Mouse (Mus musculus) inflammation-experienced regulatory T-cells, adult 6 months (primary cell): ENCODE results near the gene Tdgf1. TPM values are rescaled to one million over a fixed set of nuclear protein-coding genes. Genes with fewer than 3 reads are reported as not detected.

Experiments used
- ATAC-seq: one replicate; pipeline ENCODE4 v1.8.0; 2017
- polyA plus RNA-seq, 3 experiments: library from polyadenylated mRNA; unstranded; fragments of 100-300 nt; shearing (Covaris generic); gene quantifications; one replicate each; pipeline ENCODE4 v1.2.1; 2017

Gene Tdgf1
- polyA plus RNA-seq, 3 experiments from 2014 or later, result 0.73 to 2.6 (median 2.5) TPM

DNA sequence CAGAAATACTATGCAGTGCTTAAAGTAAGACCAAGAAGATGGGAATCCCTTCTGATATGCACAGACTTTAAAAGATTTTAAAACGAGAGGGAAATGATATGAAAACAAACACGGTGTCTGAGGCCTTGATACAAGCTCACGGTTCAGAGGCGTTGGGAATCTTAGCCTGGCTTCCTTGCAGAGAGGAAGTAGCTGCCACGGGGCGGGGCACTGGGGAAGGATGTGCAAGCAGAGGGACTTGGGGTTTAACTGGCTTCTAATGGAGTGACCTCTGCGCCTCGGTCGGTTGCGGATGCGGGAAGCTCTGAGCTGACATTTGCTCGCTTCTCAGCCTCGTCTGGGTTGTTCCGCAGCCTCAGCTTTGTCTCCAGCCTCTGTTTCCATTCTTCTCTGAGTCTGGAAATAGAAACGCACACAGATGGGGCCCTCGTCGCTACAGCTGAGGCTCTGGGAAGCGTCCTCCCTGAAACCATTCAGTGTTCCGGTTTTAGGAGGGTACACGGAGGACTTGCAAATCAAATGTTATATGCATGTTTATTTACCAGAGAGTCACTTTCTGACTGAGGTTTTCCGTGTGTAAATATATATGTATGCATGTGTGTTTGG is 31.2 kb downstream of the Tdgf1 start:
- no peak for ATAC-seq

DNA sequence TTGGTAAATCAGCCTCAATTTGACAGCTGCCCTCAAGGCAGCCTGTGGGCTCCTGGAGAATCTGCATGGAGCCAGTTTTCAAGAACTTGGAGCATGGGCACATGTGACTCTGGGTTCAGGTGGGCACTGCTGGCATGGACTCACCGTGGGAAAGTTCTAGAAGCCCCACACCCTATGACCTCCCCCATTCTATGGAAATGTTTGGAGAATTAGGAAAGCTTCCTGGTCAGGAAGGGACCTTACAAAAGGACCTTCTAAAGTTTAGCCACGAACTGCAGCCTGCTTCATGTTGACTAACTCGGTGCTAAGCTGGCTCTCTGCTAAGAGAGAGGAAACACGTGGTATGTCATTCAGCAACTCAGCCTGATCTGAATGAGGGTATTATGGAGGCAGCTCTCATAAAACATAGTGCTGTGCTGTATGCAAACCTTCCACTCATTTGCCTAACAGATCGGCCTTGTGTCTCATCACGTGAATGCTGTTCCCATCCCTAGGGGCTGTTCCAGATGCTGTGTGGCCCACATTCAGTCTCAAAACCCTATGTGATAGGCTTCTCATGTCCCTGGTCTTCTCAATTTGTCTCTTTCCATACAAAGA is 36.5 kb downstream of the Tdgf1 start:
- ATAC-seq, result peak; percentile 42

DNA sequence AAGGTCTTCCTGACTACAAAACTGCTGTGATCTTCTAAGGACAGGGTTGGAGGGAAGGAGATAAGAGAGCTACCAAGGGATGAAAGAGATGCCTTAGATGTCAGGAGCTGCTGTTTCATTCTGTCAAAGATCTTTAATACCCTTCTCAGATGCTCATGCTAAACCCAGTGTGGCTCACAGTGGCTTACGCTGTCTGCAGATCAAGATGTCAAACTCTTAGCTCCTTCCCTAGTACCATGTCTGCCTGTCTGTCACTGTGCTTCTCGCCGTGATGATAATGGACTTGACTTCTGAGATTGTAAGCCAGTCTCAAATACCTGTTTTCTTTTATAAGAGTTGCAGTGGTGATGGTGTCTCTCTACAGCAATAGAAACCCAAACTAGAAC is 37.3 kb downstream of the Tdgf1 start:
- no peak for ATAC-seq

- ATAC-seq, result peak; percentile 2
Measured at GRCm38 (mm10) chr9:110907838-110908630, 37.9 kb downstream of the Tdgf1 start.

DNA sequence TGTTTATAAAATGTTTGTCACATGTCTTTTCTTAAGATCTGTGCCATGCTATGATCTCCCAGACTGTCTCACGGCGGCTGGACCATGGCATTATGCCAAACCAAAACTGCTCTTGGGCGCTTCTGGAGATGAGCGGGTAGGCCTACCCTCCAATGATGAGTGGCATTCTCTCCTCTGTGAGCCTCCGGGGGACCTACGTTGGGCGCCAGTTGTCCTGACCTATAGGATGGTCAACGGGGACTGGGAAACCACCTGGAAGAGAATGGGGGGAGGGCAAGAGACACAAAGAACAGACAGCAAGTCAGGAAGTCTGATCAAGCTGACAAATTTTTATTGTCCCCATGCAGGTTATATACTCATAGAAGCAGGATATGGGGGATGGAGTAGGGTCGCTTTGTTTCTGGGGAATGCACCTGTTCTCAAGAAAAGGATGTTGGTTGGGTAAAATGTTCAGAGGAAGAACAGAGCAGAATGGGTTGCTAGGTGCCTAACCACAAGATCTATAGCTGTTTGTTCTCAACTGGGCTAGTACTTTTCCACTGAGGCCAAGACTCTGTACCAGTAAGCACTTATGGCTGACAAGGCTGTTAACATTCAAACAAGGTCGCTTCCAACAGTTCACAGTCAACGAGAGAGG is 38.6 kb downstream of the Tdgf1 start:
- peak; percentile 96 for ATAC-seq

DNA sequence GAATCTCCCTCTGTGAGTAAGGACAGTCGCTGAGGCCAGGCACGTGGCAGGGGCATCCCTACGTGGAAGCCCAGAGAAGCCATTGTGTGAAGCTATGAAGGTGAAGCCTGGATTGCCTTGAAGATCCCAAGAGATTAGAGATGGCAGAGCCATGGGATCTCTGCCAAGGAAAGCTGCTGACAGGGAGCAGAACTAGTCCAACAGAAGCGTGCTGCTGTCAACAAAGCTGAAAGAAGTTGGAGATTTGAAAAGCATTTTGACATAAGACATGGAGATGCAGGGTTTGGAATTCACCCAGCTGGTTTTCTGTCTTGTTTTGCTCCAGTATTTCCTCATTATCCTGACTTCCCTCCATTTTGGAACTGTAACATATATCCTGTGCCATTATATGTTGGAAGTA is 43.7 kb downstream of the Tdgf1 start:
- ATAC-seq, result no peak

GRCm38 (mm10) chr9:110901204-110901603 is 44.8 kb downstream of the Tdgf1 start:
- no peak for ATAC-seq

DNA sequence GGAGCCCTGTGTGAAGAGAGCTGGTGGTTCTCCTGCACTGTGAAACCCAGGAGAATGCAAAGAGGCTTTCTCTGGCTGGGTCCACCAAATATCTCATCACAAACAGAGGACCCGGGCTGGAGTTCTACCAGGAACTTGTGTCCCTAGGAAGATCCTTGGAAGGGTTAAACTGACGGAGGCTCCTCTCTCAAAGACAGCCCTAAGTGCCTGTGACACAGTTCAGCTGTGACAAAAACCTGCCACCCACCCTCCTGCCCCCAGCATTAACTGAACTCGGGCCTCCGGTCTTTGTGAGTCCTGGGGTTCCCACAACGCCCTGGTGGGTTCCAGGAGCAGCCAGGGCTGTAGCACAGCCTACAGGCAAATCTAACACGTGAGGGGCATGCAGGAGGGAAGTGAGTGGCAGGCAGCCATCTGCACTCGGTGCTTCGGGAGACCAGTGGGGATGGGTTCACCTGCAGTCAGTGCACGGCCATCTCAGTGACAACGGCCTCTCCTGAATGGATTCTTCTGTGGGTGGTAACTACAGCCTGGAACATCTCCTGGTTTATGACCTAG is 46.4 kb downstream of the Tdgf1 start:
- no peak for ATAC-seq

GRCm38 (mm10) chr9:110896595-110896994 is 49.4 kb downstream of the Tdgf1 start:
- ATAC-seq, result peak; percentile 61

DNA sequence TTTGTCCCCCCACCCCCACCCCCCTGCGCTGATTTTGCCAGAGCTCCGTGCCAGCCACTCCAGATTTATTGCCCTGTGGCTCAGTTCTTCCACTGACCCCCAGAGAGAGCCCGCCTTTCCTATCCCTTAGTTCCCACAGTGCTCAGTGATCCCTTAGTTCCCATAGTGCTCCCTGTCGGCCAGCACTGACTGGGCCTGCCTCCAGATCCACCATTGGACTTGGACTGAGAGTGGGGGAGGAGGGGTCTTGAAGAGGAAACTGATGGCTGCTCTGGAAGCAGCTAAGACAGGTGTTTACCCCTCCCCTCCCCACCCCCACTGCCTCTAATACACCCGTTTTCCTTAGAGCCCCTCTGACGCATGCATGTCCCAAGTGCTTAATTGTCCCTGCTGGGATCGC is 50.0 kb downstream of the Tdgf1 start:
- ATAC-seq, result no peak

- ATAC-seq, result no peak
Measured at GRCm38 (mm10) chr9:110895507-110895906, 50.5 kb downstream of the Tdgf1 start.

- no peak for ATAC-seq
Measured at GRCm38 (mm10) chr9:110893429-110893828, 52.5 kb downstream of the Tdgf1 start.

- no peak for ATAC-seq
Measured at GRCm38 (mm10) chr9:110892552-110892951, 53.4 kb downstream of the Tdgf1 start.

DNA sequence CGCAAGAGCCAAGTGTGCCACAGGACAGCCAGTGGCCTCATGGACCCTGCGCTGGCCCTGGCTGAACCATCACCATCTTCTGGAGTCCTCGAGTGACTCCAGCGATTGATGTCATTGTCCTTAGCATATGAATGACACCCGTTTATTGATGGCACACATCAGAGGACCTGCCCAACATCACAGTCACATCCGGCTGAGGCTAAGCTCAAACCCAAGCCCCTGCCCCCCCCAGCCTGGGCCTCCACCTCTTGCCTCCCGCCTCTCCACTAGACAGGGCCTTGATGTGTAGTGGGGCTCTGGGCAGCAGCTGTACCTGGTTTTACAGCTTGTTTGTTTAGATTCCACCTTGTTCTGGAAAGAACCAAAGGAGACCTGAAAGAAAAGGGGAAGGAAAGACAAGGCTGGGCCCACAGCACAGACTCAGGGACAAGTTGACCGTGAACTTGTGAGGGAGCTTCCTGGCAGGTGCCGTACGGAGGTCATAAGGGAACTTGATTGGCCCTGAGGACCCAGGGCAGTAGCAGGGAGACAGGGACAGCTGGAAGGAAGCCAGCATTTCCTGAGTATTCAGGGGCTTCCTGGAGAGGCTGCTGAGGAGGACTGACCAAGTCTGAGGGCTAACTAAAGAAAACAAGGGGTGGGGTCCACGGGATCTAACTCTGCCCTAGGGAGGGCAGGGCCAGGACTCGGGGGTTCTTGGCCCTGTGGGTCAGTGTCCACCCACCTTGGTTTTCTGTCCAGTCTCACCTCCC is 54.7 kb downstream of the Tdgf1 start:
- ATAC-seq, result no peak

GRCm38 (mm10) chr9:110890026-110890783 is 55.8 kb downstream of the Tdgf1 start:
- no peak for ATAC-seq

Other genes starting within 250 kb of the Tdgf1 start
- not detected for gene Myl3, start 204.3 kb downstream of the Tdgf1 start, polyA plus RNA-seq
- not detected for gene Pth1r, start 199.0 kb downstream of the Tdgf1 start, polyA plus RNA-seq
- not detected for gene Prss42, start 148.0 kb downstream of the Tdgf1 start, polyA plus RNA-seq
- not detected for gene Prss44, start 132.2 kb downstream of the Tdgf1 start, polyA plus RNA-seq
- gene Prss43, start 119.5 kb downstream of the Tdgf1 start, polyA plus RNA-seq, result not detected
- not detected for gene Prss45, start 111.6 kb downstream of the Tdgf1 start, polyA plus RNA-seq
- not detected for gene Prss46, start 101.7 kb downstream of the Tdgf1 start, polyA plus RNA-seq
- gene Prss50, start 88.2 kb downstream of the Tdgf1 start, polyA plus RNA-seq, result not detected
- 10 to 100 TPM in 2 of 3 experiments, 1 to 10 TPM in 1; 2.5 to 16.8 (median 15.8) TPM for gene Als2cl, start 66.3 kb downstream of the Tdgf1 start, polyA plus RNA-seq
- gene Tmie, start 66.0 kb downstream of the Tdgf1 start, polyA plus RNA-seq, result 1 to 10 TPM in 2 of 3 experiments, under 1 TPM in 1; 0.73 to 4.1 (median 2.9) TPM
- not detected for gene Fam240a, start 29.3 kb downstream of the Tdgf1 start, polyA plus RNA-seq
- gene Lrrc2, start 5.4 kb upstream of the Tdgf1 start, polyA plus RNA-seq, result under 1 TPM in 2 of 3 experiments, not detected in 1; 0.20 to 0.42 TPM
- gene Rtp3, start 44.4 kb upstream of the Tdgf1 start, polyA plus RNA-seq, result not detected
- 1 to 10 TPM in 1 of 3 experiments, not detected in 2; 2.5 TPM for gene Ltf, start 73.1 kb upstream of the Tdgf1 start, polyA plus RNA-seq
- 10 to 100 TPM; 15.0 to 18.1 (median 17.3) TPM for gene Ccrl2, start 111.4 kb upstream of the Tdgf1 start, polyA plus RNA-seq
- 10 to 100 TPM in 2 of 3 experiments, 1 to 10 TPM in 1; 8.4 to 17.2 (median 17.0) TPM for gene Lrrfip2, start 171.4 kb upstream of the Tdgf1 start, polyA plus RNA-seq